Mouse (Mus musculus): ENCODE measurements at regions not wholly inside any gene's neighbourhood (a gene's known extent, or its start where the extent isn't known, plus 50 kb on each side); places are given as distances from the start of the nearest gene placed in this dataset.

- TF ChIP-seq CTCF (IDR thresholded peaks at IDR 0.05; ENCODE audit: borderline replicate concordance, control insufficient read depth, extremely low read depth, insufficient read depth, low read length, poor library complexity) (no peak), POLR2A (IDR thresholded peaks at IDR 0.05; ENCODE audit: control insufficient read depth, extremely low read depth, insufficient read depth, low read length, poor library complexity) (no peak)
Measured at GRCm38 (mm10) chr5:85896452-85896851, 168.9 kb downstream of the Cenpc1 start.
